Mouse (Mus musculus) Patski (cell line): ENCODE results near the gene Olfr1416. TPM values are rescaled to one million over a fixed set of nuclear protein-coding genes. Genes with fewer than 3 reads are reported as not detected.

ENCODE experiments used
- ATAC-seq: fragments of 100-300 bp; one replicate; pipeline ENCODE4 v1.8.0; 2021
- CTCF ChIA-PET: fragments of 350-600 bp; sonication (Branson Sonifier 250); formaldehyde crosslinking; loops from one replicate; lab custom pipeline; 2022; ENCODE audit warnings: inconsistent platforms; lab: Charles Lee
- POLR2A ChIA-PET: fragments of 350-600 bp; sonication (Branson Sonifier 250); formaldehyde crosslinking; loops from one replicate; lab custom pipeline; 2022; ENCODE audit warnings: antibody characterized with exemption, inconsistent platforms; lab: Charles Lee
- DNase-seq: peaks from one replicate; pipeline ENCODE4 v3.0.0-alpha.2; 2011; ENCODE audit warnings: low read depth, low spot score
- H3K27me3 ChIP-seq: fragments of 371-371 bp; one replicate; pipeline ENCODE4 v1.5.1; 2021
- CTCF ChIP-seq: fragments of 100-300 bp; IDR thresholded peaks from one replicate; pipeline ENCODE4 v1.5.1; 2021
- in situ Hi-C: fragments of 300-500 bp; cut with MboI; formaldehyde crosslinking; loops from 3 replicates; pipeline ENCODE4 v1.11.1; 2018; ENCODE audit warnings: low pct_unique_long_range_greater_than_20kb, mixed read lengths
- polyA plus RNA-seq: library from polyadenylated mRNA; unstranded; gene quantifications from one replicate; pipeline ENCODE4 v1.2.3, GENCODE M21; 2021

Gene Olfr1416
- polyA plus RNA-seq, 1 experiment from 2014 or later = not detected

- ChIA-PET POLR2A (no interaction called here), CTCF (no interaction called here)
- no peaks in the 10 kb centered on the region for H3K27me3 ChIP-seq
- in situ Hi-C loops = no loop called here
- no peak for ATAC-seq
- TF ChIP-seq CTCF = no peak
- DNase-seq = no peak
These were observed 52.1 kb downstream of the Olfr1416 start for GRCm38 (mm10) chr1:92432791-92433190.

DNA sequence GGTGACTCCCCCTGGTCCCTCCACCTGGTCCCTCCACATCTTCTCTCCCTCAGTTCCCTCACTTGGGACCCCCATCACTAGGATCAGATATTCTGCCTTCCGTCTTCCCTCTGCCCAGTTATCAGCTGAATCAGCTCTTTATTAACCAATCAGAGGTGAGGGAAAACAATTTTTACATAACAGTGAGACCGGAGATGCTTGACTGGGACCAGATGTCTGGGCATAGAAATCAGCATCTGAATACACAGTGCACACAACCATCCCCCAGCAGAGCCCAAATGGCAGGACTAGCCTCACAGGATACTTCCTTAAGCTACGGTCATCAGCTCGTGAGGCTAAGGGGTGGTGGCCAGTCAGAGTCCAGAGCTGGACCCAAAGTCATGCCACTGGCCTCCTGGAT is 52.8 kb downstream of the Olfr1416 start:
- DNase-seq (no peak), ATAC-seq (no peak)
- ChIA-PET CTCF (no interaction called here), POLR2A (no interaction called here)
- in situ Hi-C loops = no loop called here
- H3K27me3 ChIP-seq = no peaks in the 10 kb centered on the region
- no peak for TF ChIP-seq CTCF

DNA sequence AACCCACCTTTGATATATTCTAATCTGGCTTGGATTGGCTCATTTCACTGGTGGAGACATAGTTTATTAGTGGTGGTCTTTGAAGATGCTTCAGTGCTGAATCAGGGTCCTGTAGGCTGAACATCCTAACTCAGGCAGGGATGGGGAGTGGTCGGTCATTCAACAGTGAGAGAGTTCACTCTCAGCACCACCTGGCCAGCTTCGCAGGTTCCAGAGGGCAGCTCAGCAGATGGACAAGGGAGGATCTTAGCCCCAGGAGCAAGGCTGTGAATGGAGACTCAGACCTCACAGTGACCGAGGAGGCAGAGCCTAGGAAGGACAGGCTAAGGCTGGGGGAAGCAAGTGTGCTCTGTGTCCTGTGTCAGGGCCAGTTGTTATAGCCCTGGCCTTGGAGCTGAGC is 53.5 kb downstream of the Olfr1416 start:
- no peak for TF ChIP-seq CTCF
- POLR2A ChIA-PET = no interaction called here
- in situ Hi-C loops = no loop called here
- no peak for ATAC-seq
- DNase-seq = no peak
- CTCF ChIA-PET = no interaction called here
- no peaks in the 10 kb centered on the region for H3K27me3 ChIP-seq

DNA sequence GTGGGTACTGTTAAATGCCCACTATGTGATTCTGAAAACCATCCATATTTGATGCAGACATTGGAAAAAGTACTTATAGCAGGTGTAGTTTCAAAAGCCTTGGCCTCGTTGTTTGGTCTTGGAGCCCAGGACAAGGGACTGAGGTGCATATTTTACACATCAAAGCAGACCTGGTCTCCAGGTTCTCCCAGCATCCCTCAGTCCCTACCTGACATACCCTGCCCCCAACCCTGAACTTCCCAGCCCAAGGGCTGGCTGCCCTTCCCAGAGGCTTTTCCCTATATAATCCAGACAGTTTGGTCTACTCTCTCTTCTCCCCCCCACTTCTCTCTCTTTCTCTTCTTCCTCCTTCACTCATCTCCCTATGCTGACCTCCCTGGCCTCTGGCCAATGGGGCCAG is 53.9 kb downstream of the Olfr1416 start:
- DNase-seq (no peak), ATAC-seq (no peak)
- H3K27me3 ChIP-seq = no peaks in the 10 kb centered on the region
- POLR2A ChIA-PET = no interaction called here
- TF ChIP-seq CTCF = no peak
- in situ Hi-C loops = no loop called here
- CTCF ChIA-PET = no interaction called here

Other genes with a start within 250 kb of the Olfr1416 start
- 237 TPM for gene Ndufa10, start 11.3 kb downstream of the Olfr1416 start, polyA plus RNA-seq
- gene Olfr1415, start 11.0 kb upstream of the Olfr1416 start, polyA plus RNA-seq = not detected
- gene Olfr1414, start 33.5 kb upstream of the Olfr1416 start, polyA plus RNA-seq = not detected
- gene Olfr1413, start 86.2 kb upstream of the Olfr1416 start, polyA plus RNA-seq = not detected
- not detected for gene Olfr1412, start 100.7 kb upstream of the Olfr1416 start, polyA plus RNA-seq
- not detected for gene Olfr1411, start 109.3 kb upstream of the Olfr1416 start, polyA plus RNA-seq
- gene Olfr1410, start 120.7 kb upstream of the Olfr1416 start, polyA plus RNA-seq = not detected
- not detected for gene Olfr12, start 132.7 kb upstream of the Olfr1416 start, polyA plus RNA-seq
- 240 TPM for gene Cops9, start 156.9 kb upstream of the Olfr1416 start, polyA plus RNA-seq
- gene Otos, start 163.7 kb upstream of the Olfr1416 start, polyA plus RNA-seq = 0.08 TPM